Comparison of ENCODE assay signal across 9 mouse cellular contexts in the genomic region with DNA sequence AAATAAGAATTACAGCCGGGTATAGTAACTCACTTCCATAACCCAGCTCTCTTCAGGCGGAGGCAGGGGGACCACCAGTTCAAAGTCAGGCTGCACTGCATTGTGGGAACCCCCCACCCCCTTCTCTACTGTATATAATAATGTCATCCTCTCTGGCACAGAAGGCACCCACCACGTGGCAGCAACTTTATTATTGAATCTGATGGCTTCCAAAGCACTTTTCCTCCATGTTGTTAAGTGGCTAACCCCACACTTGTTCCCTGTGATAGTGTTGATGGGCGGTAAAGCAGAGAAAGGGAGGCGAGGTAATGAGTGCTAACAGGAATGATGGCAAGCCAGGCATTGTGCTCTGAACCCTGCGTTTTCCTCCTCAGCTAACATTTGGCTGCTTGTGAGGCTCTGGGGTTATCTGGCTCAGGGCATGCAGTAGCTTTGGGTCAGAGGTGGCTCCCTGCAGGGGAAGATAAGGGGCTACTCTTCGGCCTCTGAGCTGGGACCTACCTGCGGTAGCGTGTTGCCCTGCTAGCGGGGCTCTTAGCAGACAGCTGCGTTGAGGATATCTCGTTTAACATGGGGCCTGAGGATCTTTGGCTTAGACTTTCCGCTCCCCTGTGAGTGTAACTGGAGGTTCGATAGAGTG. TPM values are rescaled to one million over a fixed set of nuclear protein-coding genes. Genes with fewer than 3 reads are reported as not detected.
A peak's percentile ranks its signal among the peaks of the same experiment; 100 is the strongest.
DNase-seq lines count a peak whose midpoint lies in the region; ATAC-seq and TF ChIP-seq lines count a peak whose summit lies in the region.
"Had no signal": no experiment of that assay in that cellular context is flagged by ENCODE, and none has a peak within 500 bp of the region (broad histone marks: within the 10 kb centered on the region; RNA-seq: fewer than 3 reads in every experiment).

No protein-coding gene starts in this region.

- no peak for TF ChIP-seq CTCF in forebrain, postnatal 0 days (IDR thresholded peaks at IDR 0.05; ENCODE audit: low read depth)
- TF ChIP-seq CTCF in stomach, postnatal 0 days (IDR thresholded peaks at IDR 0.05; ENCODE audit: low read depth): no peak

- H3K4me3 ChIP-seq in megakaryocyte, embryonic 14.5 days (replicated peaks): peak overlapping the region; percentile 99
- 0 out of 2 replicates have a peak overlapping the region, but pooled peaks have one; percentile 3 for H3K4me3 ChIP-seq in forebrain, postnatal 0 days (ENCODE audit: low read depth, low read length)
- H3K4me3 ChIP-seq in liver, embryonic 16.5 days (ENCODE audit: low read depth, low read length): peak overlapping the region; percentile 90
- peak overlapping the region; percentile 76; the same call in 1 of the 2 replicates for H3K4me3 ChIP-seq in stomach, postnatal 0 days (ENCODE audit: low read depth, low read length)

- no peak overlapping the region; the same call in 1 of the 2 replicates for H3K9ac ChIP-seq in forebrain, postnatal 0 days
- peak overlapping the region; percentile 98 for H3K9ac ChIP-seq in liver, embryonic 16.5 days (ENCODE audit: low read depth, low read length)
- H3K9ac ChIP-seq in stomach, postnatal 0 days (ENCODE audit: low read length): no peak overlapping the region

- no peaks in the 10 kb centered on the region for H3K9me3 ChIP-seq in megakaryocyte, embryonic 14.5 days
- no peaks in the 10 kb centered on the region for H3K9me3 ChIP-seq in forebrain, postnatal 0 days (ENCODE audit: low read length)
- no peaks in the 10 kb centered on the region for H3K9me3 ChIP-seq in liver, embryonic 16.5 days (replicated peaks; ENCODE audit: control insufficient read depth, low read length)
- no peaks in the 10 kb centered on the region for H3K9me3 ChIP-seq in stomach, postnatal 0 days (ENCODE audit: control insufficient read depth, low read length)

- TF ChIP-seq EP300 in stomach, postnatal 0 days (optimal IDR thresholded peaks at IDR 0.05): no peak

- H3K27me3 ChIP-seq in megakaryocyte, embryonic 14.5 days (replicated peaks): no peaks in the 10 kb centered on the region
- no peaks in the 10 kb centered on the region for H3K27me3 ChIP-seq in forebrain, postnatal 0 days (ENCODE audit: insufficient read depth, low read length)
- H3K27me3 ChIP-seq in liver, embryonic 16.5 days (ENCODE audit: control insufficient read depth, insufficient read depth, low read depth, low read length): no peaks in the 10 kb centered on the region
- H3K27me3 ChIP-seq in stomach, postnatal 0 days (ENCODE audit: control insufficient read depth, insufficient read depth, low read length): no peaks in the 10 kb centered on the region

- no peak for ATAC-seq in megakaryocyte, adult 5-6 weeks (ENCODE audit: poor library complexity, severe bottlenecking)
- no peak for ATAC-seq in forebrain, postnatal 0 days
- peak; percentile 52 for ATAC-seq in liver, embryonic 16.5 days (ENCODE audit: low read depth)
- ATAC-seq in stomach, postnatal 0 days (ENCODE audit: low FRiP score, low TSS enrichment): no peak

- H3K4me1 ChIP-seq in megakaryocyte, embryonic 14.5 days: peaks cover 83% of the 10 kb centered on the region
- peaks cover 16% of the 10 kb centered on the region for H3K4me1 ChIP-seq in forebrain, postnatal 0 days (ENCODE audit: insufficient read depth)
- H3K4me1 ChIP-seq in liver, embryonic 16.5 days (ENCODE audit: control insufficient read depth, low read depth, low read length): peaks cover 68% of the 10 kb centered on the region
- peaks cover 2% of the 10 kb centered on the region; the same call in 1 of the 2 replicates for H3K4me1 ChIP-seq in stomach, postnatal 0 days (replicated peaks; ENCODE audit: control insufficient read depth, insufficient read depth)

- no peak for DNase-seq in forebrain, postnatal 0 days
- DNase-seq in stomach, postnatal 0 days (ENCODE audit: low spot score): no peak
- no peak for DNase-seq in right cerebral cortex, postnatal 10 days (ENCODE audit: low spot score in 2 of 2)
- no peak for DNase-seq in kidney, adult 18-20 months
- DNase-seq in adrenal gland, adult 2 months: no peak
- DNase-seq: right cerebral cortex, postnatal 14 days had no signal

- peaks cover 60% of the 10 kb centered on the region for H3K36me3 ChIP-seq in megakaryocyte, embryonic 14.5 days (replicated peaks; ENCODE audit: low read length)
- peaks cover 10% of the 10 kb centered on the region for H3K36me3 ChIP-seq in forebrain, postnatal 0 days (ENCODE audit: insufficient read depth)
- H3K36me3 ChIP-seq in liver, embryonic 16.5 days (ENCODE audit: control insufficient read depth, insufficient read depth): peaks cover 40% of the 10 kb centered on the region
- no peaks in the 10 kb centered on the region for H3K36me3 ChIP-seq in stomach, postnatal 0 days (ENCODE audit: control insufficient read depth, insufficient read depth, low read length)

- H3K4me2 ChIP-seq in forebrain, postnatal 0 days (ENCODE audit: low read depth): peak overlapping the region; percentile 96
- H3K4me2 ChIP-seq in liver, embryonic 16.5 days (ENCODE audit: low read depth, low read length): peak overlapping the region; percentile 88
- no peak overlapping the region for H3K4me2 ChIP-seq in stomach, postnatal 0 days (replicated peaks; ENCODE audit: low read depth)

- no peak overlapping the region for H3K27ac ChIP-seq in forebrain, postnatal 0 days (ENCODE audit: low read depth, low read length)
- H3K27ac ChIP-seq in liver, embryonic 16.5 days (ENCODE audit: low read length): peak overlapping the region; percentile 99
- no peak overlapping the region for H3K27ac ChIP-seq in stomach, postnatal 0 days (replicated peaks)

- WGBS in forebrain, postnatal 0 days: 73% methylated on average over 14 of the region's 14 CpGs
- WGBS in liver, embryonic 16.5 days (ENCODE audit: insufficient replicate concordance): 15% methylated on average over 14 of the region's 14 CpGs
- WGBS in stomach, postnatal 0 days: 54% methylated on average over 14 of the region's 14 CpGs

RNA-seq across cellular contexts. Expression of a gene that starts 1.8 kb away (rescaled TPM):
- polyA plus RNA-seq in megakaryocyte, embryonic 14.5 days (2012; ENCODE audit: insufficient read depth, low replicate concordance): 46.1 and 131 TPM in 2 replicates
- total RNA-seq in megakaryocyte, adult 5-6 weeks (2015): 24.8 and 35.1 TPM in 2 replicates
- 10.0 and 10.7 TPM in 2 replicates for total RNA-seq in megakaryocyte, adult 5-6 weeks (2017)
- 47.4 and 84.5 TPM in 2 replicates for total RNA-seq in forebrain, postnatal 0 days (2014; rRNA removed)
- 177 and 205 TPM in 2 replicates for polyA plus RNA-seq in forebrain, postnatal 0 days (2015; fragmentation: Nextera tagmentation; extraction: Ambion mirVana)
- 424 and 446 TPM in 2 replicates for polyA plus RNA-seq in liver, embryonic 16.5 days (2015; fragmentation: Nextera tagmentation; extraction: Ambion mirVana)
- polyA plus RNA-seq in stomach, postnatal 0 days (2015; fragmentation: Nextera tagmentation; extraction: Ambion mirVana): 125 and 134 TPM in 2 replicates
- total RNA-seq in adrenal gland, adult 2 months (2021): 100 to 1,000 TPM; 161 to 186 TPM
- polyA plus RNA-seq in adrenal gland, adult 2 months (2012; rRNA removed): 218 and 257 TPM in 2 replicates

RNA-seq across cellular contexts. Expression of a gene that starts 24.6 kb away (rescaled TPM):
- polyA plus RNA-seq in megakaryocyte, embryonic 14.5 days (2012; ENCODE audit: insufficient read depth, low replicate concordance): 4.2 and 6.8 TPM in 2 replicates
- total RNA-seq in megakaryocyte, adult 5-6 weeks (2015): 14.1 and 17.8 TPM in 2 replicates
- total RNA-seq in megakaryocyte, adult 5-6 weeks (2017): 26.9 and 28.4 TPM in 2 replicates
- total RNA-seq in forebrain, postnatal 0 days (2014; rRNA removed): 0.92 and 1.8 TPM in 2 replicates
- 0.28 and 0.54 TPM in 2 replicates for polyA plus RNA-seq in forebrain, postnatal 0 days (2015; fragmentation: Nextera tagmentation; extraction: Ambion mirVana)
- 2.8 TPM in 2 replicates for polyA plus RNA-seq in liver, embryonic 16.5 days (2015; fragmentation: Nextera tagmentation; extraction: Ambion mirVana)
- 0.62 and 0.72 TPM in 2 replicates for polyA plus RNA-seq in stomach, postnatal 0 days (2015; fragmentation: Nextera tagmentation; extraction: Ambion mirVana)
- total RNA-seq in adrenal gland, adult 2 months (2021): 10 to 100 TPM in 1 of 2 experiments, 1 to 10 TPM in 1; 9.1 to 16.1 TPM
- polyA plus RNA-seq in adrenal gland, adult 2 months (2012; rRNA removed): 4.3 and 4.5 TPM in 2 replicates

Comparison
In these comparisons a context has a peak if more than half of its experiments do, and no peak if none do; other contexts are left out.
1. H3K4me3 ChIP-seq: peak in every context shown above with its lines; median percentile 99 in megakaryocyte, embryonic 14.5 days; 90 in liver, embryonic 16.5 days; 76 in stomach, postnatal 0 days; 3 in forebrain, postnatal 0 days.